Mouse (Mus musculus): Measurements from ENCODE around the gene Uvrag.

The Uvrag gene

GRCm38 (mm10) chr7:98839312-98839711 lies 301.6 kb downstream of the Uvrag start:
- POLR2A ChIA-PET, result interaction anchor here in 2 of 4 experiments (0.9 to 1.6 kb wide), 2 partner anchors 22 to 136 kb away, joined by 4 to 5 read pairs; partner anchors contain the start of gene Thap12 (in 1 of the 2)

GRCm38 (mm10) chr7:98838729-98839141 lies 302.2 kb downstream of the Uvrag start:
- POLR2A ChIA-PET, result interaction anchor here in 2 of 4 experiments (0.9 to 1.9 kb wide), 9 partner anchors 11 to 536 kb away, joined by 3 to 5 read pairs (median 3); partner anchors contain the start of genes Emsy (in 1 of the 2) and Thap12 (in 1 of the 2)

More at GRCm38 (mm10) chr7:98839312-98839711, 301.6 kb downstream of the Uvrag start:
- CTCF ChIA-PET, result interaction anchor here in 1 of 4 experiments (0.5 kb wide), 1 partner anchor 62 kb away, joined by 3 read pairs; no protein-coding TSS in a partner anchor

GRCm38 (mm10) chr7:98837901-98838300 lies 303.0 kb downstream of the Uvrag start:
- ChIA-PET CTCF (interaction anchor here (0.5 to 3.1 kb wide), 61 partner anchors 9 to 1301 kb away, joined by 3 to 23 read pairs (median 4); partner anchors contain the start of genes Emsy (in 1 of the 4) and Thap12 (in 1 of the 4)), POLR2A (interaction anchor here (0.5 to 3.1 kb wide), 28 partner anchors 9 to 794 kb away, joined by 3 to 17 read pairs (median 3); partner anchors contain the start of genes Emsy (in 1 of the 4) and Thap12 (in 1 of the 4))

More at GRCm38 (mm10) chr7:98838729-98839141, 302.2 kb downstream of the Uvrag start:
- CTCF ChIA-PET, result interaction anchor here in 3 of 4 experiments (0.5 to 3.1 kb wide), 14 partner anchors 9 to 234 kb away, joined by 3 to 23 read pairs (median 5); partner anchors contain the start of gene Emsy (in 1 of the 3)

GRCm38 (mm10) chr7:98836646-98837045 lies 304.3 kb downstream of the Uvrag start:
- ChIA-PET CTCF (interaction anchor here (0.5 to 3.1 kb wide), 35 partner anchors 10 to 539 kb away, joined by 3 to 23 read pairs (median 4); no protein-coding TSS in a partner anchor), POLR2A (interaction anchor here (0.6 to 3.6 kb wide), 21 partner anchors 11 to 126 kb away, joined by 3 to 26 read pairs (median 4); no protein-coding TSS in a partner anchor)

GRCm38 (mm10) chr7:98835519-98836441 lies 305.2 kb downstream of the Uvrag start:
- CTCF ChIA-PET, result interaction anchor here (0.6 to 3.1 kb wide), 35 partner anchors 9 to 393 kb away, joined by 3 to 23 read pairs (median 4); no protein-coding TSS in a partner anchor

More at GRCm38 (mm10) chr7:98835519-98836441, 305.2 kb downstream of the Uvrag start:
- POLR2A ChIA-PET, result interaction anchor here (0.5 to 3.6 kb wide), 26 partner anchors 11 to 151 kb away, joined by 3 to 26 read pairs (median 4); no protein-coding TSS in a partner anchor

Measured in embryonic stem cell, embryonic (primary cell).